Comparison of ENCODE assay signal across 17 mouse cellular contexts in the genomic region with DNA sequence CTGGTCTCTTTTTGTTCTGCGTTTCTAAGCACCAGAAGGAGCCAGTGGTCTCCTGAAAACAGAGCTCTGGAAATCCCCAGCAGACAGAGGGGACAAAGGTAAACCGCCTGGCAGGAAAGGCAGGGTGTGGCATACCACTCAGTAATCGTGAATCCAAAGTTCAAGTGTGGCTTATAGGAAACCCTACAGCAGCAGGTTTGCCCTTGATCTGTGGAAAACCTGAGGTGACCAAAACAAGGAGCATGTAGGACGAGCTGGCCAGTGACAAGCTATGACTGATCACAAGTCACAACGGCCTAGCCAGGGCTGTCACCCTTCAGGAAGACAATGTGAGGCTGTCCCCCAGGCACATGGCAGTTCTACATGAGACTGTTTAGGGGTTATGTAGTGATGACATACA. TPM values are rescaled to one million over a fixed set of nuclear protein-coding genes. Genes with fewer than 3 reads are reported as not detected.
DNase-seq lines count a peak whose midpoint lies in the region; ATAC-seq and TF ChIP-seq lines count a peak whose summit lies in the region.
"Had no signal": no experiment of that assay in that cellular context is flagged by ENCODE, and none has a peak within 500 bp of the region (broad histone marks: within the 10 kb centered on the region; RNA-seq: fewer than 3 reads in every experiment).

No protein-coding gene starts in this region.

- no peak for TF ChIP-seq CTCF in intestine, postnatal 0 days (IDR thresholded peaks at IDR 0.05; ENCODE audit: low read depth)

- no peaks in the 10 kb centered on the region for H3K36me3 ChIP-seq in intestine, postnatal 0 days (ENCODE audit: control insufficient read depth, insufficient read depth)
- no peaks in the 10 kb centered on the region for H3K36me3 ChIP-seq in liver, embryonic 11.5 days (ENCODE audit: control insufficient read depth, insufficient read depth, low read length)
- no peaks in the 10 kb centered on the region for H3K36me3 ChIP-seq in stomach, embryonic 16.5 days (ENCODE audit: control insufficient read depth, insufficient read depth, low read length)
- H3K36me3 ChIP-seq in hindbrain, embryonic 12.5 days: no peaks in the 10 kb centered on the region
- no peaks in the 10 kb centered on the region for H3K36me3 ChIP-seq in midbrain, embryonic 13.5 days
- H3K36me3 ChIP-seq: limb, embryonic 13.5 days; midbrain, embryonic 15.5 days had no signal

- H3K27ac ChIP-seq in intestine, postnatal 0 days (ENCODE audit: low read depth, low read length): peak overlapping the region; percentile 95
- peak overlapping the region; percentile 52 for H3K27ac ChIP-seq in liver, embryonic 11.5 days (ENCODE audit: low read depth, low read length)
- H3K27ac ChIP-seq in stomach, embryonic 16.5 days (ENCODE audit: low read length): peak overlapping the region; percentile 87
- H3K27ac ChIP-seq in hindbrain, embryonic 12.5 days: no peak overlapping the region
- no peak overlapping the region for H3K27ac ChIP-seq in midbrain, embryonic 13.5 days
- H3K27ac ChIP-seq: heart, adult 2 months; limb, embryonic 13.5 days; midbrain, embryonic 15.5 days had no signal

- H3K4me1 ChIP-seq in intestine, postnatal 0 days (replicated peaks; ENCODE audit: control insufficient read depth, insufficient read depth, low read length): peaks cover 9% of the 10 kb centered on the region
- peaks cover 3% of the 10 kb centered on the region; the same call in 1 of the 2 replicates for H3K4me1 ChIP-seq in liver, embryonic 11.5 days (replicated peaks; ENCODE audit: control insufficient read depth, insufficient read depth, low read length)
- no peaks in the 10 kb centered on the region; the same call in 1 of the 2 replicates for H3K4me1 ChIP-seq in stomach, embryonic 16.5 days (ENCODE audit: control insufficient read depth, insufficient read depth, low read length)
- H3K4me1 ChIP-seq in hindbrain, embryonic 12.5 days: no peaks in the 10 kb centered on the region
- H3K4me1 ChIP-seq in midbrain, embryonic 13.5 days (replicated peaks): no peaks in the 10 kb centered on the region
- H3K4me1 ChIP-seq: limb, embryonic 13.5 days; midbrain, embryonic 15.5 days had no signal

- DNase-seq in liver, embryonic 11.5 days (ENCODE audit: low spot score): no peak
- DNase-seq: adrenal gland, postnatal 25 days; cerebellum, adult 11-12 months; heart, adult 2 months; heart, postnatal 14 days; lung, postnatal 36 days; retina, postnatal 1 day; thymus, postnatal 36 days had no signal

- WGBS in intestine, postnatal 0 days: 24% methylated on average over 5 of the region's 5 CpGs
- WGBS in liver, embryonic 11.5 days: 64% methylated on average over 5 of the region's 5 CpGs
- 44% methylated on average over 5 of the region's 5 CpGs for WGBS in stomach, embryonic 16.5 days
- 76% methylated on average over 5 of the region's 5 CpGs for WGBS in hindbrain, embryonic 12.5 days
- WGBS in midbrain, embryonic 13.5 days: 76% methylated on average over 5 of the region's 5 CpGs

- H3K4me2 ChIP-seq in intestine, postnatal 0 days (replicated peaks; ENCODE audit: low read depth): peak overlapping the region; percentile 17; the same call in 1 of the 2 replicates
- peak overlapping the region; percentile 20; the same call in 1 of the 2 replicates for H3K4me2 ChIP-seq in liver, embryonic 11.5 days
- peak overlapping the region; percentile 6; the same call in 1 of the 2 replicates for H3K4me2 ChIP-seq in stomach, embryonic 16.5 days (ENCODE audit: low read depth, low read length)
- H3K4me2 ChIP-seq in hindbrain, embryonic 12.5 days (replicated peaks): no peak overlapping the region
- H3K4me2 ChIP-seq in midbrain, embryonic 13.5 days (replicated peaks): no peak overlapping the region
- H3K4me2 ChIP-seq: limb, embryonic 13.5 days; midbrain, embryonic 15.5 days had no signal

- no peaks in the 10 kb centered on the region for H3K27me3 ChIP-seq in intestine, postnatal 0 days (replicated peaks; ENCODE audit: control insufficient read depth, insufficient read depth, low read length)
- no peaks in the 10 kb centered on the region for H3K27me3 ChIP-seq in liver, embryonic 11.5 days (replicated peaks; ENCODE audit: control insufficient read depth, insufficient read depth, low read length)
- no peaks in the 10 kb centered on the region for H3K27me3 ChIP-seq in stomach, embryonic 16.5 days (ENCODE audit: control insufficient read depth, insufficient read depth, low read length)
- H3K27me3 ChIP-seq in hindbrain, embryonic 12.5 days: no peaks in the 10 kb centered on the region
- no peaks in the 10 kb centered on the region for H3K27me3 ChIP-seq in midbrain, embryonic 13.5 days
- H3K27me3 ChIP-seq: limb, embryonic 13.5 days; midbrain, embryonic 15.5 days had no signal

- H3K9ac ChIP-seq in intestine, postnatal 0 days (ENCODE audit: low read depth, low read length): no peak overlapping the region
- H3K9ac ChIP-seq in liver, embryonic 11.5 days (ENCODE audit: low read depth, low read length): no peak overlapping the region
- no peak overlapping the region for H3K9ac ChIP-seq in stomach, embryonic 16.5 days (ENCODE audit: low read length)
- no peak overlapping the region for H3K9ac ChIP-seq in hindbrain, embryonic 12.5 days
- no peak overlapping the region for H3K9ac ChIP-seq in midbrain, embryonic 13.5 days (replicated peaks)
- H3K9ac ChIP-seq: limb, embryonic 13.5 days; midbrain, embryonic 15.5 days had no signal

- no peak overlapping the region for H3K4me3 ChIP-seq in intestine, postnatal 0 days (ENCODE audit: low read depth, low read length)
- H3K4me3 ChIP-seq in liver, embryonic 11.5 days (ENCODE audit: low read depth, low read length): no peak overlapping the region
- H3K4me3 ChIP-seq in stomach, embryonic 16.5 days (replicated peaks; ENCODE audit: low read length): no peak overlapping the region
- H3K4me3 ChIP-seq in hindbrain, embryonic 12.5 days: no peak overlapping the region
- H3K4me3 ChIP-seq in midbrain, embryonic 13.5 days (replicated peaks): no peak overlapping the region
- H3K4me3 ChIP-seq: erythroblast, embryonic 14.5 days; heart, adult 2 months; limb, embryonic 13.5 days; midbrain, embryonic 15.5 days had no signal

- no peaks in the 10 kb centered on the region for H3K9me3 ChIP-seq in intestine, postnatal 0 days (ENCODE audit: control insufficient read depth)
- H3K9me3 ChIP-seq in liver, embryonic 11.5 days (ENCODE audit: control insufficient read depth, low read length): no peaks in the 10 kb centered on the region
- no peaks in the 10 kb centered on the region for H3K9me3 ChIP-seq in stomach, embryonic 16.5 days (replicated peaks; ENCODE audit: control insufficient read depth, low read length)
- no peaks in the 10 kb centered on the region for H3K9me3 ChIP-seq in hindbrain, embryonic 12.5 days (replicated peaks)
- H3K9me3 ChIP-seq in midbrain, embryonic 13.5 days: no peaks in the 10 kb centered on the region
- H3K9me3 ChIP-seq: limb, embryonic 13.5 days; midbrain, embryonic 15.5 days had no signal

- ATAC-seq in activated CD4-positive, CD25-positive, alpha-beta regulatory T cell, adult 4 months: peak; percentile 31
- ATAC-seq in intestine, postnatal 0 days: peak; percentile 76
- no peak for ATAC-seq in liver, embryonic 11.5 days (replicated peaks; ENCODE audit: low FRiP score)
- ATAC-seq in stomach, embryonic 16.5 days (ENCODE audit: insufficient read depth, low FRiP score): peak; percentile 68; the same call in 1 of the 2 replicates
- no peak for ATAC-seq in hindbrain, embryonic 12.5 days (ENCODE audit: low FRiP score)
- ATAC-seq in midbrain, embryonic 13.5 days: no peak
- no peak for ATAC-seq in cerebellum, adult (ENCODE audit: insufficient number of reproducible peaks, low FRiP score, low TSS enrichment)
- ATAC-seq: midbrain, embryonic 15.5 days had no signal

RNA-seq across cellular contexts. Expression of a gene that starts 9.4 kb away (rescaled TPM):
- polyA plus RNA-seq in activated CD4-positive, CD25-positive, alpha-beta regulatory T cell, adult 4 months (2017; shearing (Covaris generic)): 10 to 100 TPM; 75.8 to 77.3 TPM
- 41.2 and 47.9 TPM in 2 replicates for polyA plus RNA-seq in intestine, postnatal 0 days (2015; fragmentation: Nextera tagmentation; extraction: Ambion mirVana)
- polyA plus RNA-seq in liver, embryonic 11.5 days (2014; fragmentation: Nextera tagmentation; extraction: Ambion mirVana): 49.2 and 53.8 TPM in 2 replicates
- 23.1 and 24.6 TPM in 2 replicates for polyA plus RNA-seq in stomach, embryonic 16.5 days (2015; fragmentation: Nextera tagmentation; extraction: Ambion mirVana)
- polyA plus RNA-seq in hindbrain, embryonic 12.5 days (2016; fragmentation: Nextera tagmentation; extraction: Ambion mirVana): 87.0 and 90.1 TPM in 2 replicates
- 32.3 and 34.4 TPM in 2 replicates for polyA plus RNA-seq in midbrain, embryonic 13.5 days (2015; fragmentation: Nextera tagmentation; extraction: Ambion mirVana)

RNA-seq across cellular contexts. Expression of a gene that starts 11.3 kb away (rescaled TPM):
- polyA plus RNA-seq in activated CD4-positive, CD25-positive, alpha-beta regulatory T cell, adult 4 months (2017; shearing (Covaris generic)): 10 to 100 TPM; 11.4 to 21.1 TPM
- polyA plus RNA-seq in intestine, postnatal 0 days (2015; fragmentation: Nextera tagmentation; extraction: Ambion mirVana): 44.7 and 46.1 TPM in 2 replicates
- 41.3 and 46.0 TPM in 2 replicates for polyA plus RNA-seq in liver, embryonic 11.5 days (2014; fragmentation: Nextera tagmentation; extraction: Ambion mirVana)
- 43.0 and 44.8 TPM in 2 replicates for polyA plus RNA-seq in stomach, embryonic 16.5 days (2015; fragmentation: Nextera tagmentation; extraction: Ambion mirVana)
- 62.6 and 63.9 TPM in 2 replicates for polyA plus RNA-seq in hindbrain, embryonic 12.5 days (2016; fragmentation: Nextera tagmentation; extraction: Ambion mirVana)
- polyA plus RNA-seq in midbrain, embryonic 13.5 days (2015; fragmentation: Nextera tagmentation; extraction: Ambion mirVana): 52.0 and 52.2 TPM in 2 replicates

RNA-seq across cellular contexts. Expression of a gene that starts 50.7 kb away (rescaled TPM):
- 1,000 to 10,000 TPM; 2,503 to 2,608 TPM for polyA plus RNA-seq in activated CD4-positive, CD25-positive, alpha-beta regulatory T cell, adult 4 months (2017; shearing (Covaris generic))
- 948 and 1,014 TPM in 2 replicates for polyA plus RNA-seq in intestine, postnatal 0 days (2015; fragmentation: Nextera tagmentation; extraction: Ambion mirVana)
- 1,965 and 2,035 TPM in 2 replicates for polyA plus RNA-seq in liver, embryonic 11.5 days (2014; fragmentation: Nextera tagmentation; extraction: Ambion mirVana)
- 1,046 and 1,463 TPM in 2 replicates for polyA plus RNA-seq in stomach, embryonic 16.5 days (2015; fragmentation: Nextera tagmentation; extraction: Ambion mirVana)
- polyA plus RNA-seq in hindbrain, embryonic 12.5 days (2016; fragmentation: Nextera tagmentation; extraction: Ambion mirVana): 1,018 and 1,026 TPM in 2 replicates
- 776 and 798 TPM in 2 replicates for polyA plus RNA-seq in midbrain, embryonic 13.5 days (2015; fragmentation: Nextera tagmentation; extraction: Ambion mirVana)

Comparison
In these comparisons a context has a peak if more than half of its experiments do, and no peak if none do; other contexts are left out.
1. ATAC-seq: peak in activated CD4-positive, CD25-positive, alpha-beta regulatory T cell, adult 4 months (single experiment), intestine, postnatal 0 days (single experiment) and stomach, embryonic 16.5 days (single experiment); none in liver, embryonic 11.5 days (single experiment), hindbrain, embryonic 12.5 days (single experiment), midbrain, embryonic 13.5 days (single experiment) and cerebellum, adult (single experiment).
2. H3K27ac ChIP-seq: peak in intestine, postnatal 0 days (single experiment), liver, embryonic 11.5 days (single experiment) and stomach, embryonic 16.5 days (single experiment); none in hindbrain, embryonic 12.5 days (single experiment) and midbrain, embryonic 13.5 days (single experiment).
3. H3K4me2 ChIP-seq: peak in intestine, postnatal 0 days (single experiment), liver, embryonic 11.5 days (single experiment) and stomach, embryonic 16.5 days (single experiment); none in hindbrain, embryonic 12.5 days (single experiment) and midbrain, embryonic 13.5 days (single experiment).